Mouse (Mus musculus) heart, adult 2 months (tissue): ENCODE measurements at regions not wholly inside any gene's neighbourhood (a gene's known extent, or its start where the extent isn't known, plus 50 kb on each side); places are given as distances from the start of the nearest gene placed in this dataset.

Source experiments
- CTCF ChIP-seq: fragments of 200-600 bp; IDR thresholded peaks from 2 replicates; pipeline ENCODE4 v1.8.1; 2022; ENCODE audit warnings: antibody characterized with exemption, mild to moderate bottlenecking, moderate library complexity
- POLR2A ChIP-seq: fragments of 200-500 bp; IDR thresholded peaks from 2 replicates; pipeline ENCODE4 v1.6.1; 2011; ENCODE audit warnings: mild to moderate bottlenecking, low read depth, low read length, control low read depth; ENCODE audit not compliant: insufficient read depth

GRCm38 (mm10) chr14:112686037-112686436, 628.4 kb upstream of the Tpm3-rs7 start:
- TF ChIP-seq CTCF (no peak), POLR2A (no peak)
